Mouse (Mus musculus): ENCODE measurements around the gene Gm960. TPM values are rescaled to one million over a fixed set of nuclear protein-coding genes. Genes with fewer than 3 reads are reported as not detected.

The Gm960 gene
- total RNA-seq (2014; rRNA removed; ENCODE audit: low replicate concordance): 0.43 TPM in 1 of 2 replicates, not detected in the other
- 0.54 and 1.6 TPM in 2 replicates for polyA plus RNA-seq (2015; fragmentation: Nextera tagmentation; extraction: Ambion mirVana)

GRCm38 (mm10) chr19:4698205-4698677, at the start of gene Gm960:
Gene Gm960, minus strand, starts transcription at chr19:4698668.
- Histone ChIP-seq H3K4me3 (ENCODE audit: low read depth, low read length) (peak within 1 kb of the TSS; percentile 60), H3K27me3 (ENCODE audit: control insufficient read depth, insufficient read depth, low read length) (peaks cover 49% of the 10 kb centered on the region)
- peak; percentile 9 for DNase-seq (ENCODE audit: low spot score)

GRCm38 (mm10) chr19:4747631-4748312, 49.3 kb upstream of the Gm960 start:
- H3K36me3 ChIP-seq (replicated peaks; ENCODE audit: control insufficient read depth, insufficient read depth, low read length): no peaks in the 10 kb centered on the region
- no peaks in the 10 kb centered on the region for H3K27me3 ChIP-seq (ENCODE audit: control insufficient read depth, insufficient read depth, low read length)
- no peak overlapping the region for H3K9ac ChIP-seq (replicated peaks; ENCODE audit: low read depth, low read length)
- H3K4me1 ChIP-seq (ENCODE audit: control insufficient read depth, insufficient read depth): no peaks in the 10 kb centered on the region
- no peaks in the 10 kb centered on the region for H3K9me3 ChIP-seq (replicated peaks; ENCODE audit: control insufficient read depth, low read length)
- no peak for TF ChIP-seq EP300 (IDR thresholded peaks at IDR 0.05; ENCODE audit: low read depth)
- TF ChIP-seq CTCF (IDR thresholded peaks at IDR 0.05; ENCODE audit: low read depth): no peak
- no peak overlapping the region for H3K27ac ChIP-seq (ENCODE audit: low read depth)
- DNase-seq (ENCODE audit: low spot score) (no peak), ATAC-seq (ENCODE audit: insufficient read depth, low read depth) (no peak)
- 84% methylated on average over 9 of the region's 9 CpGs for WGBS
- no peak overlapping the region for H3K4me3 ChIP-seq (ENCODE audit: low read depth, low read length)
- no peak overlapping the region for H3K4me2 ChIP-seq (ENCODE audit: low read depth, low read length)

More at GRCm38 (mm10) chr19:4698205-4698677, at the start of gene Gm960:
- Histone ChIP-seq H3K36me3 (replicated peaks; ENCODE audit: control insufficient read depth, insufficient read depth, low read length) (no peaks in the 10 kb centered on the region), H3K27ac (ENCODE audit: low read depth) (no peak within 1 kb of the TSS), H3K9me3 (replicated peaks; ENCODE audit: control insufficient read depth, low read length) (no peaks in the 10 kb centered on the region), H3K9ac (replicated peaks; ENCODE audit: low read depth, low read length) (peak within 1 kb of the TSS; percentile 45), H3K4me2 (ENCODE audit: low read depth, low read length) (peak within 1 kb of the TSS; percentile 91), H3K4me1 (ENCODE audit: control insufficient read depth, insufficient read depth) (0 out of 2 replicates have a peak, but pooled peaks cover 5% of the 10 kb centered on the region)
- WGBS: 2% methylated on average over 40 of the region's 40 CpGs
- TF ChIP-seq EP300 (IDR thresholded peaks at IDR 0.05; ENCODE audit: low read depth) (no peak), CTCF (IDR thresholded peaks at IDR 0.05; ENCODE audit: low read depth) (no peak)
- peak; percentile 58; the same call in 1 of the 2 replicates for ATAC-seq (ENCODE audit: insufficient read depth, low read depth)

GRCm38 (mm10) chr19:4746611-4747010, 48.1 kb upstream of the Gm960 start:
- no peak overlapping the region for H3K4me2 ChIP-seq (ENCODE audit: low read depth, low read length)
- no peaks in the 10 kb centered on the region for H3K4me1 ChIP-seq (ENCODE audit: control insufficient read depth, insufficient read depth)
- H3K9ac ChIP-seq (replicated peaks; ENCODE audit: low read depth, low read length): no peak overlapping the region
- H3K9me3 ChIP-seq (replicated peaks; ENCODE audit: control insufficient read depth, low read length): no peaks in the 10 kb centered on the region
- no peak for TF ChIP-seq CTCF (IDR thresholded peaks at IDR 0.05; ENCODE audit: low read depth)
- no peak for TF ChIP-seq EP300 (IDR thresholded peaks at IDR 0.05; ENCODE audit: low read depth)
- 73% methylated on average over 14 of the region's 14 CpGs for WGBS
- no peak overlapping the region for H3K27ac ChIP-seq (ENCODE audit: low read depth)
- ATAC-seq (ENCODE audit: insufficient read depth, low read depth) (peak; percentile 33; the same call in 1 of the 2 replicates), DNase-seq (ENCODE audit: low spot score) (no peak)
- no peaks in the 10 kb centered on the region for H3K36me3 ChIP-seq (replicated peaks; ENCODE audit: control insufficient read depth, insufficient read depth, low read length)
- no peaks in the 10 kb centered on the region for H3K27me3 ChIP-seq (ENCODE audit: control insufficient read depth, insufficient read depth, low read length)
- no peak overlapping the region for H3K4me3 ChIP-seq (ENCODE audit: low read depth, low read length)

- Histone ChIP-seq H3K9ac (replicated peaks; ENCODE audit: low read depth, low read length) (no peak overlapping the region), H3K4me2 (ENCODE audit: low read depth, low read length) (no peak overlapping the region), H3K27me3 (ENCODE audit: control insufficient read depth, insufficient read depth, low read length) (no peaks in the 10 kb centered on the region), H3K9me3 (replicated peaks; ENCODE audit: control insufficient read depth, low read length) (no peaks in the 10 kb centered on the region), H3K4me1 (ENCODE audit: control insufficient read depth, insufficient read depth) (no peaks in the 10 kb centered on the region), H3K36me3 (replicated peaks; ENCODE audit: control insufficient read depth, insufficient read depth, low read length) (no peaks in the 10 kb centered on the region), H3K27ac (ENCODE audit: low read depth) (no peak overlapping the region), H3K4me3 (ENCODE audit: low read depth, low read length) (no peak overlapping the region)
- DNase-seq (ENCODE audit: low spot score): no peak
- no peak for ATAC-seq (ENCODE audit: insufficient read depth, low read depth)
- TF ChIP-seq EP300 (IDR thresholded peaks at IDR 0.05; ENCODE audit: low read depth): no peak
- no peak for TF ChIP-seq CTCF (IDR thresholded peaks at IDR 0.05; ENCODE audit: low read depth)
- 84% methylated on average over 10 of the region's 10 CpGs for WGBS
Measured at GRCm38 (mm10) chr19:4745681-4746080, 47.2 kb upstream of the Gm960 start.

- DNase-seq (ENCODE audit: low spot score) (peak; percentile 31), ATAC-seq (ENCODE audit: insufficient read depth, low read depth) (no peak)
- TF ChIP-seq CTCF (IDR thresholded peaks at IDR 0.05; ENCODE audit: low read depth): no peak
- no peak for TF ChIP-seq EP300 (IDR thresholded peaks at IDR 0.05; ENCODE audit: low read depth)
- no peaks in the 10 kb centered on the region for H3K9me3 ChIP-seq (replicated peaks; ENCODE audit: control insufficient read depth, low read length)
- no peak overlapping the region for H3K27ac ChIP-seq (ENCODE audit: low read depth)
- WGBS: 16% methylated on average over 9 of the region's 9 CpGs
- no peaks in the 10 kb centered on the region for H3K4me1 ChIP-seq (ENCODE audit: control insufficient read depth, insufficient read depth)
- no peak overlapping the region for H3K9ac ChIP-seq (replicated peaks; ENCODE audit: low read depth, low read length)
- no peaks in the 10 kb centered on the region for H3K36me3 ChIP-seq (replicated peaks; ENCODE audit: control insufficient read depth, insufficient read depth, low read length)
- no peaks in the 10 kb centered on the region for H3K27me3 ChIP-seq (ENCODE audit: control insufficient read depth, insufficient read depth, low read length)
- no peak overlapping the region for H3K4me3 ChIP-seq (ENCODE audit: low read depth, low read length)
- H3K4me2 ChIP-seq (ENCODE audit: low read depth, low read length): no peak overlapping the region
Measured at GRCm38 (mm10) chr19:4745057-4745456, 46.6 kb upstream of the Gm960 start.
